Mouse (Mus musculus) hindbrain, embryonic 14.5 days (tissue): Measurements from ENCODE around the gene Cblb. TPM values are rescaled to one million over a fixed set of nuclear protein-coding genes. Genes with fewer than 3 reads are reported as not detected.

Experiments
- ATAC-seq: fragments of 200-750 bp; cut with Nextera tagmentation; 2 replicates; pipeline ENCODE4 v1.8.0; 2017; ENCODE audit warnings: moderate number of reproducible peaks, mild to moderate bottlenecking, moderate TSS enrichment, moderate library complexity; ENCODE audit not compliant: low FRiP score
- DNase-seq: peaks from one replicate; pipeline ENCODE4 v3.0.0-alpha.2; 2015; ENCODE audit warnings: low spot score
- H3K27ac ChIP-seq: fragments of 300-500 bp; sonication (generic); 2 replicates; pipeline ENCODE4 v1.5.1; 2014; ENCODE audit warnings: mild to moderate bottlenecking, moderate library complexity
- H3K27me3 ChIP-seq: fragments of 300-500 bp; sonication (generic); 2 replicates; pipeline ENCODE4 v1.6.1; 2014; ENCODE audit warnings: mild to moderate bottlenecking, low read length, mixed read lengths; ENCODE audit not compliant: control insufficient read depth, insufficient read depth
- H3K36me3 ChIP-seq: fragments of 300-500 bp; sonication (generic); replicated peaks from 2 replicates; pipeline ENCODE4 v1.6.1; 2014; ENCODE audit not compliant: control insufficient read depth, insufficient read depth
- H3K4me1 ChIP-seq: fragments of 300-500 bp; sonication (generic); replicated peaks from 2 replicates; pipeline ENCODE4 v1.6.1; 2014; ENCODE audit warnings: antibody characterized with exemption, low read length, mixed read lengths; ENCODE audit not compliant: control insufficient read depth, insufficient read depth
- H3K4me2 ChIP-seq: fragments of 300-500 bp; sonication (generic); replicated peaks from 2 replicates; pipeline ENCODE4 v1.6.1; 2014; ENCODE audit warnings: mild to moderate bottlenecking, moderate library complexity
- H3K4me3 ChIP-seq: fragments of 300-500 bp; sonication (generic); replicated peaks from 2 replicates; pipeline ENCODE4 v1.5.1; 2014; ENCODE audit warnings: mild to moderate bottlenecking, low read length
- H3K9ac ChIP-seq: fragments of 300-500 bp; sonication (generic); 2 replicates; pipeline ENCODE4 v1.6.1; 2014
- H3K9me3 ChIP-seq: fragments of 300-500 bp; sonication (generic); 2 replicates; pipeline ENCODE4 v1.6.1; 2016; ENCODE audit warnings: low read length; ENCODE audit not compliant: control insufficient read depth
- WGBS: fragments of 180-500 bp; shearing (Covaris S2); extraction: QIAGEN DNeasy Blood & Tissue Kit; methylation state at CpG from one replicate; pipeline ENCODE4 v1.1.7; 2014; 5-methylcytosine and 5-hydroxymethylcytosine counted together
- polyA plus RNA-seq: library from polyadenylated mRNA; unstranded; fragments of >200 nt; fragmentation: Nextera tagmentation; extraction: Ambion mirVana; gene quantifications from 2 replicates; pipeline ENCODE4 v1.2.1, GENCODE M21; 2014

Gene Cblb
- polyA plus RNA-seq, 1 experiment from 2014 or later, result 15.6 TPM

DNA sequence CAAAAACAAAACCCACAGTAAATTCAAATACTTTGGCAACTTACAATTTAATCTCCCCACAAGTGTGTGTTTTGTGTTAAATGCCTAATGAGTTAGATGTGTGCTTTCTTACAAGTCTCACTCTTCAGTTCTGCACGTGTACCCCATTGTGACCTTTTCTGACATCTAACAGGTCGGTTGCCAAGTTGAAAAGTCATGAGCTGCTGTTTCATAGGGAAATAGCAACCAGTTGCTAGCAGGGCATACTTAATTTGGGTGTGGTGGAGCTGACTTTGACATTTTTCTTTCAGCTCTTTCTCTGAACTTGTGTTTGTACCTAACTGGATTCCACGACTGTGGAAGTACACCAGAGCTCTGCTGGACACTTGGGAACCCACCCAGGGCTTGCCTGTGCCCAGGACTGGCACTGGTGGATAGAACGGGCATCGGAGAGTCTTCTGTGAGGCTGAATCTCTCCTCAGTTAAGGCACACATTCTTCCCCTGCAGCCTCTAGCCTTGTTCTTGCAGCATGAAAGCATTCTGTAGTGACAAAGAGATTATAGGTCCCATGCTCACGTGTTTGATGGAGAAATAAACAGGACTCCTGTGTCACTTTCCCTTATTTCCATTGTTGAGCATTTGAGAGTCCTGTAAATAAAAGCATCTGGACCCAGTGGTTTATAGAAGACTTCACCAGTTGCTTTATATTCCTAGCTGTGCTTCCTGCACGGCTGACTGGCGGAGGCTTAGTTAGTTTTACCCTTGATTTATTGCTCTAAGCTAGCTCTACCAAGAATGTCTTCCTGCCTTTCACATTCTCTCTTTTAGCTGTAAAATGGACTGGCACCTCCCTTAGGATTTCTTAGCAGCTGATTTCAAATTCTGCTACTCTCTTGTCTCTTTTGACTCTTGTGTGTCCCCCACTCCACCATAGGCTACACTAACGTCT lies 62.6 kb downstream of the Cblb start:
- no peaks in the 10 kb centered on the region; the same call in 1 of the 2 replicates for H3K4me1 ChIP-seq
- ATAC-seq, result no peak
- no peak overlapping the region for H3K4me3 ChIP-seq
- H3K27me3 ChIP-seq, result no peaks in the 10 kb centered on the region
- H3K27ac ChIP-seq, result no peak overlapping the region
- H3K4me2 ChIP-seq, result no peak overlapping the region
- no peaks in the 10 kb centered on the region for H3K9me3 ChIP-seq
- no peak overlapping the region for H3K9ac ChIP-seq
- 70% methylated on average over 9 of the region's 9 CpGs for WGBS
- 0 out of 2 replicates have a peak, but pooled peaks cover 4% of the 10 kb centered on the region for H3K36me3 ChIP-seq
- no peak for DNase-seq

DNA sequence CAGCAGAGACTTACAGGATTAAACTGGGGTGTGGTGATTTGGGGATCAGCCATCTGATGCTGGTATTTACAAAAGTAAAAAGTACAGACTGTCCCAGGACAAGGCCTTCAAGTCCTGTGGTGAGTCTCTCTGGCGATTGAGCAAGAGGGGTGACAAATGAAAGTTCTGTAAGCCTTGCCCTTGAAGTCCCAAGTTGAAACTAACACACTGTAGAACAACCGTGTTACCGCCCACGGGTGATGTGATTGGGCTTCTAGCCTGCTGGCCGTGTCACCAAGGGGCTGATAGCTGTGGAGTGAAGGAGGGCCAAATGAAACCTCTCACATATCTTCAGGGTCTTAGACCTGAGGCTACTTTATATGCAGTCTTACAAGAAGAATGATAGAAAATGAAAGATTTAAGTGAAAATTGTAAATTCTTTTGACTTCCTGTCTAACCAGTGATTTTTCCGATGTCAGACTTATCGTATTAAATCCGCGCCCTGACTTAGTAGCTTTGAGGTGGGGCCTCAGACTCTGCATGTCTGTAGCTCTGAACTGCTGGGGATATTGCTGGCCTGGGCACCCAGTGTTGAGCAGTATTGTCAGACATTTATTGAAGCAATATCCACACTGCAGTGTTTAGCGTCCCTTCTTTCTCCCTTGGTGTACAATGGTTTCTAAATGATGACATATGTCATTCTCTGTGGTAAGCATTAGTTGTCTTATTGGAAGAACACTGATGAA lies 63.9 kb downstream of the Cblb start:
- 0 out of 2 replicates have a peak, but pooled peaks cover 2% of the 10 kb centered on the region for H3K36me3 ChIP-seq
- H3K27ac ChIP-seq, result no peak overlapping the region
- DNase-seq (no peak), ATAC-seq (no peak)
- H3K4me1 ChIP-seq, result no peaks in the 10 kb centered on the region; the same call in 1 of the 2 replicates
- no peaks in the 10 kb centered on the region for H3K9me3 ChIP-seq
- WGBS, result 90% methylated on average over 10 of the region's 10 CpGs
- no peak overlapping the region for H3K4me2 ChIP-seq
- no peaks in the 10 kb centered on the region for H3K27me3 ChIP-seq
- H3K9ac ChIP-seq, result no peak overlapping the region
- no peak overlapping the region for H3K4me3 ChIP-seq

DNA sequence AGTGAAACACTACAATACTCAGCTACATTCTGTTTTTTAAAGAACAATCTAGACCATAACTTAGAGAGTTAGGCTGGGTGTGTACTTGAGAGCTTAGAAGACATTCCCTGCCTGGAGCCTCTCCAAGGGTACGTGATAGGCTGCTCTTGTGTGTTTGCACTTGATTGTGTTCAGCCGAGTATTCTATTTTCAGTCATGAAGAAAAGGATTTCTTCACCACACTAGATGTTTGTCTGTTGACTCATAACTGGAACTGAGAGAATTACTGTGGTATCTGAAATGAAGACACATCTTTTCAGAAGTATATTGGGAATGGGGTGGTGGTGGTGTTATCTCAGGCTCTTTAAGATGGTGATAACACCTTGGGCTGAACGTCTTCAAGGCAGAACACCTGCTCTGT lies 64.6 kb downstream of the Cblb start:
- Histone ChIP-seq H3K36me3 (no peaks in the 10 kb centered on the region), H3K4me3 (no peak overlapping the region), H3K4me1 (no peaks in the 10 kb centered on the region; the same call in 1 of the 2 replicates), H3K27me3 (no peaks in the 10 kb centered on the region), H3K4me2 (no peak overlapping the region), H3K9ac (no peak overlapping the region), H3K9me3 (no peaks in the 10 kb centered on the region), H3K27ac (no peak overlapping the region)
- 88% methylated on average over 3 of the region's 3 CpGs for WGBS
- ATAC-seq (no peak), DNase-seq (no peak)

DNA sequence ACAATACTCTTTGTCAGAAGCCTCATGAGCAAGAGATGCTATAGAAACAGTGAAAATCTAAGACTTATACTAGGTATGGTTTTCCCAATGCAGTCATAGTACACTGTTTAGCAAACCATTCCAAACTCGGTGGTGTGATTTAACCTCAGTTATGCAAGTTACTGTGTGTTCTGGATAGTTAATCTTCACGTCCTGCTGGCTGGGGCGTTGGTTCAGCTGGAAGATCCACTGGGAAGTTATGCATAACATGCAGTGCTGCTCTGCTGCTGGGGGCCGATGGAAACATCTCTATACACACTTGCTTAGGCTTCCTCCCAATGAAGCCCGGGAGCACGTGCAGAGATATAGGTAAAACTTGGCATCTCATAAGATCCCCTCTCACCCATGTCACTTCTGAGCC lies 69.4 kb downstream of the Cblb start:
- H3K36me3 ChIP-seq, result no peaks in the 10 kb centered on the region
- ATAC-seq (no peak), DNase-seq (no peak)
- no peaks in the 10 kb centered on the region for H3K4me1 ChIP-seq
- no peak overlapping the region for H3K4me3 ChIP-seq
- H3K27me3 ChIP-seq, result no peaks in the 10 kb centered on the region
- 85% methylated on average over 6 of the region's 6 CpGs for WGBS
- H3K9me3 ChIP-seq, result no peaks in the 10 kb centered on the region
- no peak overlapping the region for H3K27ac ChIP-seq
- no peak overlapping the region for H3K4me2 ChIP-seq
- H3K9ac ChIP-seq, result no peak overlapping the region

DNA sequence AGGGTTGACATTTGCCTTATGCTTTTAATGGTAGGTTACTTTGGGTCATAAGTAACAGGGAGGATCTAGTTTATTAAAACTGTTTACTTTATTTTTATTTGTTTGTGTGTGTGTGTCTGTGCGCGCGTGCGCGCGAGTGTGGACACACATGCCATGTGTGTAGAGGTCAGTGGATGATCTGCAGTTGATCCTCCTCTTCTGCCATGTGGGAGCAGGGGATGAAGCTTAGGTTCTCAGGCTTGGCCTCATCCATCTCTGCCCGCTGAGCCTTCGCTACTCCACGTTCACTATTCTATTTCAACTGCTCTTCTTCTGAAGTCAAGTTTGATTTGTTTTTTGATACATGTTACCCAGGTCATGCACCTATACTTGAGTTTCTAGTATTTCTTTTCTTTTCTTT lies 73.6 kb downstream of the Cblb start:
- H3K4me1 ChIP-seq, result no peaks in the 10 kb centered on the region
- ATAC-seq (no peak), DNase-seq (no peak)
- H3K4me2 ChIP-seq, result no peak overlapping the region
- H3K27ac ChIP-seq, result no peak overlapping the region
- no peaks in the 10 kb centered on the region for H3K36me3 ChIP-seq
- no peaks in the 10 kb centered on the region for H3K27me3 ChIP-seq
- no peak overlapping the region for H3K9ac ChIP-seq
- no peak overlapping the region for H3K4me3 ChIP-seq
- no peaks in the 10 kb centered on the region for H3K9me3 ChIP-seq
- 91% methylated on average over 9 of the region's 9 CpGs for WGBS

DNA sequence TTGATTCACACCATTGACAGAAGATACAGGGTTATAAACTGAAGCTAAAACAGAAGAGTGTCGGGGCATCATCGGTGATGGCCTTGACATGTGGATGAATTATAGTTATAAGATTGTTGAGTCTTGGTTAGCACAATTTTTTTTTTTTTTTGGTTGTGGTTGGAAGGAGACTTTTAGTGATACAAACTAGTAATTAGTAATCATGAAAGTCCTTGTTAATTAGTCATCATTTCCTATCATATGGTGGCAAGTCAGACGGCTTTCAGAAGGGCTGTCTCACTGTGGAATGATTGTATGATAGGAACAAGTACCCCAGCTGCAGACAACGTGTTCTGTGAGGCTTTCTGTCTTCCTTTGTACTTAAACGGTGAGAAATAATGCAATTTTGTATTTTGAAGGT lies 76.8 kb downstream of the Cblb start:
- no peak overlapping the region for H3K9ac ChIP-seq
- no peaks in the 10 kb centered on the region for H3K9me3 ChIP-seq
- DNase-seq (no peak), ATAC-seq (no peak)
- H3K4me1 ChIP-seq, result no peaks in the 10 kb centered on the region
- H3K27ac ChIP-seq, result no peak overlapping the region
- no peak overlapping the region for H3K4me2 ChIP-seq
- 91% methylated on average over 5 of the region's 5 CpGs for WGBS
- H3K4me3 ChIP-seq, result no peak overlapping the region
- peaks cover 3% of the 10 kb centered on the region; the same call in 1 of the 2 replicates for H3K36me3 ChIP-seq
- no peaks in the 10 kb centered on the region for H3K27me3 ChIP-seq

- H3K4me1 ChIP-seq, result peaks cover 12% of the 10 kb centered on the region
- H3K4me2 ChIP-seq, result no peak overlapping the region
- 39% methylated on average over 4 of the region's 4 CpGs for WGBS
- peak; percentile 47 for DNase-seq
- 0 out of 2 replicates have a peak, but pooled peaks have one; percentile 66 for ATAC-seq
- H3K9ac ChIP-seq, result no peak overlapping the region
- no peaks in the 10 kb centered on the region for H3K9me3 ChIP-seq
- no peaks in the 10 kb centered on the region for H3K27me3 ChIP-seq
- peaks cover 4% of the 10 kb centered on the region; the same call in 1 of the 2 replicates for H3K36me3 ChIP-seq
- no peak overlapping the region for H3K4me3 ChIP-seq
- peak overlapping the region; percentile 64; the same call in 1 of the 2 replicates for H3K27ac ChIP-seq
Measured at GRCm38 (mm10) chr16:52114473-52114872, 83.4 kb downstream of the Cblb start.

- WGBS, result 66% methylated on average over 4 of the region's 4 CpGs
- no peak overlapping the region for H3K27ac ChIP-seq
- H3K4me1 ChIP-seq, result peaks cover 12% of the 10 kb centered on the region
- no peaks in the 10 kb centered on the region for H3K9me3 ChIP-seq
- no peaks in the 10 kb centered on the region for H3K27me3 ChIP-seq
- H3K36me3 ChIP-seq, result no peaks in the 10 kb centered on the region; the same call in 1 of the 2 replicates
- no peak overlapping the region for H3K9ac ChIP-seq
- DNase-seq (no peak), ATAC-seq (0 out of 2 replicates have a peak, but pooled peaks have one; percentile 26)
- no peak overlapping the region for H3K4me3 ChIP-seq
- no peak overlapping the region for H3K4me2 ChIP-seq
Measured at GRCm38 (mm10) chr16:52119003-52119402, 88.0 kb downstream of the Cblb start.

DNA sequence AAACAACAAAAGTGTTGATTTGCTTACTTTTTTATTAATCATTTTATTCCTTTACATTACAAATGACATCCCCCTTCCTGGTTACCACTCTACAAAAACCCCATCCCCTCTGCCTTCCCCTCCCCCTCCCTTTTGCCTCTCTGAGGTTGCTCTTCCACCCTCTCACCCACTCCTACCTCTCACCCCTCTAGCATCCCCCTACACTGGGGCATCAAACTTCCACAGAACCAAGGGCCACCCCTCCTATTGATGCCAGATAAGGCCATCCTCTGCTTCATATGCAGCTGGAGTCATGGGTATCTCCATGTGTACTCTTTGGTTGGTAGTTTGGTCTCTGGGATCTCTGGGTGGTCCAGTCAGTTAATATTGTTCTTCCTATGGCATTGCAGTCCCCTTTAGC lies 93.9 kb downstream of the Cblb start:
- no peak overlapping the region for H3K4me3 ChIP-seq

More for the DNA sequence above, 93.9 kb downstream of the Cblb start:
- Histone ChIP-seq H3K27me3 (no peaks in the 10 kb centered on the region), H3K4me2 (no peak overlapping the region), H3K4me1 (no peaks in the 10 kb centered on the region), H3K27ac (no peak overlapping the region), H3K9ac (no peak overlapping the region), H3K9me3 (no peaks in the 10 kb centered on the region), H3K36me3 (no peaks in the 10 kb centered on the region)
- ATAC-seq (no peak), DNase-seq (no peak)
